Mouse (Mus musculus): Measurements from ENCODE around the gene Tnni3. TPM values are rescaled to one million over a fixed set of nuclear protein-coding genes. Genes with fewer than 3 reads are reported as not detected.

The Tnni3 gene
- polyA plus RNA-seq, 1 experiment from 2014 or later: 2.4 TPM

- Histone ChIP-seq H3K4me2 (ENCODE audit: low read depth, low read length, severe bottlenecking) (peak overlapping the region; percentile 50), H3K4me3 (ENCODE audit: low read depth, low read length) (peak overlapping the region; percentile 25), H3K9me3 (ENCODE audit: control insufficient read depth, low read length) (no peaks in the 10 kb centered on the region), H3K9ac (ENCODE audit: low read length) (peak overlapping the region; percentile 47), H3K4me1 (replicated peaks; ENCODE audit: control insufficient read depth, insufficient read depth, low read length) (peaks cover 8% of the 10 kb centered on the region), H3K27ac (ENCODE audit: low read depth, low read length) (no peak overlapping the region), H3K27me3 (ENCODE audit: control insufficient read depth, insufficient read depth, low read length) (peaks cover 8% of the 10 kb centered on the region; the same call in 1 of the 2 replicates), H3K36me3 (ENCODE audit: control insufficient read depth, insufficient read depth, low read length) (no peaks in the 10 kb centered on the region)
- 20% methylated on average over 40 of the region's 40 CpGs for WGBS
- DNase-seq (ENCODE audit: low spot score) (peak; percentile 94), ATAC-seq (replicated peaks; ENCODE audit: low FRiP score) (peak; percentile 92)
Observed at GRCm38 (mm10) chr7:4526341-4527301, 2.6 kb upstream of the Tnni3 start.

- no peak for ATAC-seq (replicated peaks; ENCODE audit: low FRiP score)
- Histone ChIP-seq H3K9me3 (ENCODE audit: control insufficient read depth, low read length) (no peaks in the 10 kb centered on the region), H3K9ac (ENCODE audit: low read length) (no peak overlapping the region), H3K4me3 (ENCODE audit: low read depth, low read length) (no peak overlapping the region), H3K4me2 (ENCODE audit: low read depth, low read length, severe bottlenecking) (no peak overlapping the region), H3K4me1 (replicated peaks; ENCODE audit: control insufficient read depth, insufficient read depth, low read length) (peaks cover 7% of the 10 kb centered on the region), H3K27me3 (ENCODE audit: control insufficient read depth, insufficient read depth, low read length) (peaks cover 9% of the 10 kb centered on the region; the same call in 1 of the 2 replicates), H3K27ac (ENCODE audit: low read depth, low read length) (no peak overlapping the region), H3K36me3 (ENCODE audit: control insufficient read depth, insufficient read depth, low read length) (no peaks in the 10 kb centered on the region)
- DNase-seq (ENCODE audit: low spot score): no peak
- WGBS: 91% methylated on average over 33 of the region's 33 CpGs
Observed at GRCm38 (mm10) chr7:4523205-4524130, 561 bp downstream of the Tnni3 start.

- H3K9me3 ChIP-seq (ENCODE audit: control insufficient read depth, low read length): no peaks in the 10 kb centered on the region
- ATAC-seq (replicated peaks; ENCODE audit: low FRiP score) (no peak), DNase-seq (ENCODE audit: low spot score) (no peak)
- peaks cover 6% of the 10 kb centered on the region; the same call in 1 of the 2 replicates for H3K27me3 ChIP-seq (ENCODE audit: control insufficient read depth, insufficient read depth, low read length)
- peaks cover 5% of the 10 kb centered on the region for H3K4me1 ChIP-seq (replicated peaks; ENCODE audit: control insufficient read depth, insufficient read depth, low read length)
- H3K4me2 ChIP-seq (ENCODE audit: low read depth, low read length, severe bottlenecking): no peak overlapping the region
- H3K27ac ChIP-seq (ENCODE audit: low read depth, low read length): no peak overlapping the region
- WGBS: 93% methylated on average over 6 of the region's 6 CpGs
- H3K36me3 ChIP-seq (ENCODE audit: control insufficient read depth, insufficient read depth, low read length): no peaks in the 10 kb centered on the region
- no peak overlapping the region for H3K4me3 ChIP-seq (ENCODE audit: low read depth, low read length)
- H3K9ac ChIP-seq (ENCODE audit: low read length): no peak overlapping the region
Observed at GRCm38 (mm10) chr7:4522292-4522691, 1.7 kb downstream of the Tnni3 start.

GRCm38 (mm10) chr7:4521231-4522003 lies 2.6 kb downstream of the Tnni3 start:
- Histone ChIP-seq H3K4me3 (ENCODE audit: low read depth, low read length) (peak overlapping the region; percentile 7), H3K4me2 (ENCODE audit: low read depth, low read length, severe bottlenecking) (peak overlapping the region; percentile 43), H3K27me3 (ENCODE audit: control insufficient read depth, insufficient read depth, low read length) (peaks cover 4% of the 10 kb centered on the region; the same call in 1 of the 2 replicates), H3K27ac (ENCODE audit: low read depth, low read length) (no peak overlapping the region), H3K36me3 (ENCODE audit: control insufficient read depth, insufficient read depth, low read length) (no peaks in the 10 kb centered on the region), H3K4me1 (replicated peaks; ENCODE audit: control insufficient read depth, insufficient read depth, low read length) (peaks cover 3% of the 10 kb centered on the region; the same call in 1 of the 2 replicates), H3K9me3 (ENCODE audit: control insufficient read depth, low read length) (no peaks in the 10 kb centered on the region), H3K9ac (ENCODE audit: low read length) (no peak overlapping the region)
- ATAC-seq (replicated peaks; ENCODE audit: low FRiP score) (no peak), DNase-seq (ENCODE audit: low spot score) (no peak)
- 34% methylated on average over 32 of the region's 32 CpGs for WGBS

GRCm38 (mm10) chr7:4518487-4518886 lies 5.5 kb downstream of the Tnni3 start:
- no peak overlapping the region for H3K4me2 ChIP-seq (ENCODE audit: low read depth, low read length, severe bottlenecking)
- H3K27me3 ChIP-seq (ENCODE audit: control insufficient read depth, insufficient read depth, low read length): peaks cover 4% of the 10 kb centered on the region; the same call in 1 of the 2 replicates
- H3K4me1 ChIP-seq (replicated peaks; ENCODE audit: control insufficient read depth, insufficient read depth, low read length): peaks cover 7% of the 10 kb centered on the region
- no peak for DNase-seq (ENCODE audit: low spot score)
- H3K9ac ChIP-seq (ENCODE audit: low read length): no peak overlapping the region
- no peaks in the 10 kb centered on the region for H3K9me3 ChIP-seq (ENCODE audit: control insufficient read depth, low read length)
- WGBS: 92% methylated on average over 1 of the region's 1 CpGs
- H3K36me3 ChIP-seq (ENCODE audit: control insufficient read depth, insufficient read depth, low read length): no peaks in the 10 kb centered on the region
- no peak for ATAC-seq (replicated peaks; ENCODE audit: low FRiP score)
- no peak overlapping the region for H3K4me3 ChIP-seq (ENCODE audit: low read depth, low read length)
- no peak overlapping the region for H3K27ac ChIP-seq (ENCODE audit: low read depth, low read length)

GRCm38 (mm10) chr7:4516332-4517050 lies 7.5 kb downstream of the Tnni3 start, which contains the start of gene Tnnt1:
Gene Tnnt1, minus strand, starts transcription at chr7:4516382.
- H3K9ac ChIP-seq (ENCODE audit: low read length): no peak within 1 kb of the TSS
- H3K4me1 ChIP-seq (replicated peaks; ENCODE audit: control insufficient read depth, insufficient read depth, low read length): peaks cover 7% of the 10 kb centered on the region
- 22% methylated on average over 4 of the region's 4 CpGs for WGBS
- no peak within 1 kb of the TSS for H3K27ac ChIP-seq (ENCODE audit: low read depth, low read length)
- H3K9me3 ChIP-seq (ENCODE audit: control insufficient read depth, low read length): no peaks in the 10 kb centered on the region
- H3K27me3 ChIP-seq (ENCODE audit: control insufficient read depth, insufficient read depth, low read length): peaks cover under 1% of the 10 kb centered on the region; the same call in 1 of the 2 replicates
- DNase-seq (ENCODE audit: low spot score): no peak
- H3K4me3 ChIP-seq (ENCODE audit: low read depth, low read length): no peak within 1 kb of the TSS
- H3K36me3 ChIP-seq (ENCODE audit: control insufficient read depth, insufficient read depth, low read length): no peaks in the 10 kb centered on the region
- ATAC-seq (replicated peaks; ENCODE audit: low FRiP score): 0 out of 2 replicates have a peak, but pooled peaks have one; percentile 35
- no peak within 1 kb of the TSS for H3K4me2 ChIP-seq (ENCODE audit: low read depth, low read length, severe bottlenecking)

- DNase-seq (ENCODE audit: low spot score) (no peak), ATAC-seq (replicated peaks; ENCODE audit: low FRiP score) (no peak)
- no peak overlapping the region for H3K4me3 ChIP-seq (ENCODE audit: low read depth, low read length)
- no peaks in the 10 kb centered on the region for H3K27me3 ChIP-seq (ENCODE audit: control insufficient read depth, insufficient read depth, low read length)
- H3K4me1 ChIP-seq (replicated peaks; ENCODE audit: control insufficient read depth, insufficient read depth, low read length): peaks cover 7% of the 10 kb centered on the region
- H3K9ac ChIP-seq (ENCODE audit: low read length): no peak overlapping the region
- H3K27ac ChIP-seq (ENCODE audit: low read depth, low read length): no peak overlapping the region
- no peaks in the 10 kb centered on the region for H3K9me3 ChIP-seq (ENCODE audit: control insufficient read depth, low read length)
- H3K36me3 ChIP-seq (ENCODE audit: control insufficient read depth, insufficient read depth, low read length): no peaks in the 10 kb centered on the region
- no peak overlapping the region for H3K4me2 ChIP-seq (ENCODE audit: low read depth, low read length, severe bottlenecking)
- 49% methylated on average over 6 of the region's 6 CpGs for WGBS
Observed at GRCm38 (mm10) chr7:4515853-4516252, 8.2 kb downstream of the Tnni3 start.
